Mouse (Mus musculus) lung, adult 2 months (tissue): ENCODE measurements around the gene Gpr183. TPM values are rescaled to one million over a fixed set of nuclear protein-coding genes. Genes with fewer than 3 reads are reported as not detected.

Source experiments
- DNase-seq: peaks from one replicate; pipeline ENCODE4 v3.0.0; 2022
- H3K4me1 ChIP-seq: fragments of 200-500 bp; 2 replicates; pipeline ENCODE4 v1.6.1; 2011; ENCODE audit warnings: low read length; ENCODE audit not compliant: control insufficient read depth, insufficient read depth
- H3K4me3 ChIP-seq: fragments of 200-500 bp; replicated peaks from 2 replicates; pipeline ENCODE3; 2011; ENCODE audit warnings: low read depth, mild to moderate bottlenecking, control low read depth, low read length; ENCODE audit errors: extremely low read depth
- CTCF ChIP-seq: fragments of 200-500 bp; IDR thresholded peaks from 2 replicates; pipeline ENCODE4 v1.5.1; 2011; ENCODE audit warnings: mild to moderate bottlenecking, low read length, control low read depth; ENCODE audit not compliant: insufficient read depth
- POLR2A ChIP-seq: fragments of 200-500 bp; IDR thresholded peaks from 2 replicates; pipeline ENCODE4 v1.6.1; 2011; ENCODE audit warnings: low read depth, mild to moderate bottlenecking, control low read depth, low read length, borderline replicate concordance; ENCODE audit errors: extremely low read depth
- WGBS: fragments of 180-500 bp; shearing (Covaris S2); methylation state at CpG from one replicate; pipeline ENCODE4 v1.1.7; 2018; 5-methylcytosine and 5-hydroxymethylcytosine counted together
- polyA plus RNA-seq: library from polyadenylated mRNA; depleted of rRNA; stranded (reverse); fragments of >200 nt; gene quantifications from 2 replicates; pipeline ENCODE4 v1.2.3, GENCODE M21; 2012

The Gpr183 gene
- polyA plus RNA-seq, 1 experiment, result 3.1 TPM

DNA sequence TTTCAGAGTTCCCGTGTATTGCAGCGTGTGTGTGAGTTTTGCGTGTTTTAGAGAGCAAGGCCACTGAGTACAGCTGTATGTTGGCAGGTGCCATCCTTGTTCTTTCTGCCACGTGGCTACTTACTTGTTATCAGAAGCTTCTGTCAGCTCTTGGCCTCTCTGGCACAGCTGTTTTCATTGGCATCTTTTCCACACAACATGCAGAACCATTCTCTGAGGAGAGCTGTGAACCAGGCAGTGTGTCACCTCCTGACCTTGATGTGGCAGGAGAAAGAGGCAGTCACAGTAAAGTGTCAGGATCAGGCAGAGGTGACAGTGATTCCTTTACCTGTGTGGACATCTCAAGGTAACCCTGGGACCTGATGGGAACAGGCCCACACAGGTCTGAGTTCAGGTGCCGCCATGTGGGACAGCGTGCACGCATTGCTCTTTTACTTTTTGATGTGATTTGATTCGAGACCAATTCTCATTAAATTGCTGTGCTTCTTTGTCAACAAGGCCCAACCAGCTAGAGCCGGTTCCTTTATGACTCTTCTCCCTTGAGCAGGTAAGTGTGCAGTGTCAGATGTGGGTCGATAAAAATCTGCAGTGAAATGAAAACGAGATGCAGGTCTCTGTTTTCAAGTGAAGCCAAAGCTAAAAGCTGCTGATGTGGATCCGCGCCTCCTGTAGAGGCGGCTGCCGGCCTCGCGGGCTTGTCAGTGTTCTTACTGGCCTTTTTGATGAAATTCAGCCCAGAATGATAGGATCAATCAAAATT is 35.5 kb upstream of the Gpr183 start:
- TF ChIP-seq POLR2A (no peak), CTCF (no peak)
- H3K4me1 ChIP-seq, result no peaks in the 10 kb centered on the region; the same call in 1 of the 2 replicates
- WGBS, result 91% methylated on average over 17 of the region's 17 CpGs
- H3K4me3 ChIP-seq, result no peak overlapping the region
- DNase-seq, result no peak

DNA sequence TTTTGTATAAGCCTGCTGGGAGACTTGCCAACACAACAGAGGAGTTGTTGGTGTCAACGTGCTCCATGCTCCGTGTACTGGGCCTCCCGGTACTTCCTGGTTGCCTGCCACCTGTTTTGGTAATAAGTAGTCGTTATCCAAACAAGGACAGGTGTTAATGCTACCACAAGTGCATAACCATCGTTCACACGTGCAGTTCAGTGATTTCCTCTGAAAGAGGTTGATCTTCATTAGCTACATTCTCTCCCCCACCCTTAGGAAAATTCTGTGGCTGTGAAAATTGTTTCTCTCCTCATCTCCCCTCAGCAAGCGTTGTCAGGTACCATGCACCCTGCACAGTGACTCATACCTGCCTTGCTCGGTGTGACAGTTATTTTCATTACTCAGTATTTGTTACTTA is 34.5 kb upstream of the Gpr183 start:
- 57% methylated on average over 8 of the region's 8 CpGs for WGBS
- no peak for DNase-seq
- Histone ChIP-seq H3K4me1 (no peaks in the 10 kb centered on the region; the same call in 1 of the 2 replicates), H3K4me3 (no peak overlapping the region)
- TF ChIP-seq POLR2A, result no peak
- no peak for TF ChIP-seq CTCF

DNA sequence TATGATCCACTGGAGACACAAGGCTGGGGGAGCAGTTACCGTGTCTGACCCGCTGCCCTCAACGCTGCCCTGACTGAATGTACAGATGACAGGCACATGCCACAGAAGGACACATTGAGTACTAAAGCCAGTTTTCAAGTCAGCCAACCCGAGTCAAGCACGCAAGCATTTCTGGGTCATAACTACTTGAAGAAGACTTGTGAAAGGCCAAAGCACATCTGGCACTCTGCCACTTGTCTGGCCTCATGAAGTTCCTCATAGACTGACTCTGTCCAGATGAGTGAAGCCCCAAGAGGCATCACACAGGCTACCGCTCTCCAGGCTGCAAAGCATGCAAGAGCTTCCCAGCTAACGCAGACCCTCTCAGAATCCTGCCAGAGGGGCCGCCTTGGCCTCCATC is 31.8 kb upstream of the Gpr183 start:
- WGBS, result 75% methylated on average over 8 of the region's 8 CpGs
- H3K4me1 ChIP-seq, result peaks cover 3% of the 10 kb centered on the region
- H3K4me3 ChIP-seq, result no peak overlapping the region
- TF ChIP-seq POLR2A, result no peak
- TF ChIP-seq CTCF, result no peak
- DNase-seq, result peak; percentile 20

DNA sequence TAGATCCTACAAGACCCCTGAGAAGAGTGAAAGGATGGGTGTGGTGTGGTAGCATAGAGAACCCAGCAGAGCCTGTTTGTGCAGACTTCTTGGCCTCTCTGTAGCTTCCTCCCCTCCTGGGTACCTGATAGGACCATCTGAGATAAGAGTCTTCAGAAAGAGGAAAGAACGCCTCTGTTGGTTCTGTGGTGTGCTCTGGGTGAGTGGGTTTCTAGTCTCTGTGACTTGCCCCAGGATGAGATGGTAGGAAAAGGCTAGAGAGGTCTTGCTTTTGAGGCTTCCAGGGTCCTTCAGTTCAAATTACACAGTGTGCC is 30.5 kb upstream of the Gpr183 start:
- Histone ChIP-seq H3K4me3 (no peak overlapping the region), H3K4me1 (peaks cover 3% of the 10 kb centered on the region)
- DNase-seq, result no peak
- 80% methylated on average over 1 of the region's 1 CpGs for WGBS
- TF ChIP-seq CTCF (no peak), POLR2A (no peak)

DNA sequence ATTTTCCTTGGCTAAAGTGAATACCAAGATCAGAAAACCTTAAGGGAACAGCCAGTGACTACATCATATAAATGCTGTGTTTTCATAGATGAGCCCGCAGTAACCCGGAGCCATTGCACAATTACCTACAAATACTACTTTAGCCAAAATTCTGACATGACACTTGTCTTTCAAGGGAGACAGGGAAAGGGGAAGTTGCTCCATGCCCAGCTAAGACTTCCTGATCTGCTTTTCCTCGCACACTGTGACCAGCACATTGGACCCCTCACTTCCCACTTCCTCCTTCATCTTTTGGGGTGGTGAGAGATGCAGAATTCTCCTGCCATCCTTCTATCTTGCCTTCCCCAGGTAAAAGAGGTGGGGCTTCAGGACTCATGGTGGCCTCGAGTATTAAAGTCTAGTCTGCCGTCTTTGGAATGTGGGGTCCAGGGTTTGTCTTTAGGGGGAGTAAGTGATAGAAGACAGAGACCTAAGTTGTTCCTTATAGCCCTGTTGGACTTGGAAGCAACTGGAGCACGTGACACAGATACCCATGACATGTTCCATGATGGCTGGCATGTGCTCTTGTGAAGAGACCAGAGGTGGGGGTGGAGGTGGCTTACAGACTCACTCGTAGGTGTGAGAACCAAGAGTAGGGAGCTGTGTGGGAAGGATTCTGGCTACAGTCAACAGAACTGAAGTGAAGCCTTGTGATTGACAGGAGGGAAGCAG is 30.0 kb upstream of the Gpr183 start:
- WGBS, result 87% methylated on average over 7 of the region's 7 CpGs
- peaks cover 3% of the 10 kb centered on the region for H3K4me1 ChIP-seq
- no peak overlapping the region for H3K4me3 ChIP-seq
- no peak for DNase-seq
- TF ChIP-seq POLR2A (no peak), CTCF (no peak)

DNA sequence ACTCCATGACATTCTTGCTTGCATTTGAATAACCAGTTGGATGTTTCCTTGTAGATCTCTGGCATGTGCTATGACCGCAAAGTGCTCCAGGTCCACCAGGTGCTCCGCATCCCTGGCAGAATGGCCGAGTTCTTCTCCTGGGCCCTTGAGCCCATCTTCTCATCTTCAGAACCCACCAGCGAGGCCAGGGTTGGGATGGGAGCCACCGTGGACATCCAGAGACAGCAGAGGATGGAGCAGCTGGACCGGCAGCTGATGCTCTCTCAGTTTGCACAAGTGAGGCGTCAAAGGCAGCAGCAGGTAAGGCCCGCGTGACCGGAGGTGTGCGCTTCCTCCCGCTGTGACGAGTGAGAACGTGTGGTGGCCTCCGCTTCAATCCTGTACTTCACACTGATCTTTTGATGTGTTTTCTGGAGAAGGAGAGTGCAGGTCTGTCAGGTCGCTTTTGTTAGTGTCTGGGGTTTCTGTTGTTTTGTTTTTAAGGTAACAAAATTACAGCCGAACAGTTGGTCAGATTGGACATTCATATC is 29.2 kb upstream of the Gpr183 start:
- WGBS, result 91% methylated on average over 17 of the region's 17 CpGs
- no peak for TF ChIP-seq POLR2A
- DNase-seq, result no peak
- Histone ChIP-seq H3K4me3 (no peak overlapping the region), H3K4me1 (peaks cover 3% of the 10 kb centered on the region)

DNA sequence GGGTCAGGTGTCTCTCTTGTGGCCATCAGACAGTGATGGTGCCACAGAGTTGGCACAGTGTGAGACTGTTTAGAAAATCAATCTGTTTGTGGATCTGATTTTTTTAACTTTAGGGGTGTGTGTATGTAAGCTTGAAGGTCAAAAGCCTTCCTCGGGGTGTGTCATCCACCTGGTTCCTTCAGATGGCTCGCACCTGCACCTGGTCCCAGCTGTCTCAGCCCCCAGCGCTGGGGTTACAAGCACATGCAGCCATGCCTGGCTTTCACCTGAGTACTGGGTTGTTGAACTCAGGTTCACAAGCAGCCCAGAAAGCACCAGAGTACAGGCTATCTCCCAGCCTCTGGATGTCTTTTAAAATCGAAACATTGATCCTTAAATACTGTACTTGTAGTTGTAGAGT is 28.6 kb upstream of the Gpr183 start:
- TF ChIP-seq POLR2A (no peak), CTCF (no peak)
- Histone ChIP-seq H3K4me3 (no peak overlapping the region), H3K4me1 (peaks cover 3% of the 10 kb centered on the region)
- DNase-seq, result no peak
- 89% methylated on average over 4 of the region's 4 CpGs for WGBS

DNA sequence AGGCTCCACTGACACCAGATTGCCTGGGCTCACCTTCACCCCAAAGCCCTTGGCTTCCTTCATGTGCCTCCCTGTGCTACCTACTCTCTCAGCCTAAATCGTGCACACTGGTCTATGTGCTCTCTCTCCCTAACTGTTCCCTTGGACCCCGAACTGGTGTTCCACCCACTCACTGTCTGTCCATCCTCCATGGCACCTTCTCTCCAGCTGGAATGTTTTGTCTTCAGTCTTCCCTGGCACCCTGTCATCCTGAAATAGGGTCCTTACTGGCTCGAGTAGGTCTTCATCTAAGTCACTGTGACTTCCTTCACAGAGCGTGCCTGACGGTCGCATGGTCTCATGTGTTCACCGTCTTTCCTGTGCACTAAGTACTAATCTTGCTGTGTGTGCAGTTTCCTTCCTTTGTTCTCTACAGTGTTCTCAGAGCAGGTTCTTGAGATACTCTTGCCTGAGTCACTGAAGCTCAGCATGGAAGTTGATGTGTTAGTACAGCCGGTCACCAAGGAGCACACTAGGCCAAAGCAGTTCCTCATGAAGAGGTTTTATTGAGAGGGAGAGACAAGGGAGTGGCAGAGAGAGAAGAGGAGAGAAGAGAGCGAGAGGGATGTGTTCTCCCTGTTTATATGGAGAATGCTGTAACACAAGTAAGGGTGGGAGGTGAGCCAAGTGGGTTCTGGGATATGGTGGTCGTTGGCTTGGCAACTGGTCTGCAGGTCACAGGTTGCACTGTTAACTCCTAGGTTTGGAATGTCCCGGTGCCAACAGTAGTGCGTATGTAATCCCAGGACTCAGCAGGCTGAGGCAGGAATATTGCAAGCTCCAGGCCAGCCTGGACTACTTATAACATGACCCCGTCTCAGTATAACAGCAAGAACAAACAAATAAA is 27.6 kb upstream of the Gpr183 start:
- 59% methylated on average over 13 of the region's 13 CpGs for WGBS
- Histone ChIP-seq H3K4me1 (peaks cover 3% of the 10 kb centered on the region), H3K4me3 (no peak overlapping the region)
- TF ChIP-seq POLR2A (no peak), CTCF (no peak)
- no peak for DNase-seq

DNA sequence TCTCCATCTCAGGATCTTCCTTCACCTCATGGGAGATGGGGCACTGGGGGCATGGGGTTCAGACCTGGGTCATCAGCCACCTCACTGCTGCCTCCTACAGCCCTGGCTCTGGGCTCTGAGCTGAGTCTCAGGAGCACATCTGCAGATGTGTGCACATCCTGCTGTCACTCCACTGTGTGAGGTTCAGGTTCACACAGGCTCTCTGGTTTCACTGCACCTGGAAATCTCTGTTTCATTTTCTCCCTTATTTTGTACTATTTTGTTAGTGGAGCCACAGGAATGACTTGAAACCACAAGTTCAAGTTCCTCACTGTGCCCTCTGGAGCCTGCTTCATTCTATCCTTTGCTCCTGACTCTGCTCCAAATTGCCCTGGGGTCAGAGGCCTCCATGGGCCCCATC is 26.9 kb upstream of the Gpr183 start:
- TF ChIP-seq POLR2A (no peak), CTCF (no peak)
- Histone ChIP-seq H3K4me3 (no peak overlapping the region), H3K4me1 (peaks cover 3% of the 10 kb centered on the region)
- no peak for DNase-seq
